Mouse (Mus musculus) liver, embryonic 11.5 days (tissue): ENCODE data around the gene Haus5. TPM values are rescaled to one million over a fixed set of nuclear protein-coding genes. Genes with fewer than 3 reads are reported as not detected.
A peak's percentile ranks its signal among the peaks of the same experiment; 100 is the strongest.

Source experiments
- ATAC-seq: fragments of 200-750 bp; cut with Nextera tagmentation; replicated peaks from 2 replicates; pipeline ENCODE4 v1.8.0; 2017; ENCODE audit warnings: moderate number of reproducible peaks, mild to moderate bottlenecking, moderate TSS enrichment, moderate library complexity; ENCODE audit not compliant: low FRiP score
- DNase-seq: peaks from one replicate; pipeline ENCODE4 v3.0.0-alpha.2; 2017; ENCODE audit warnings: low spot score
- H3K27ac ChIP-seq: fragments of 300-500 bp; sonication (generic); 2 replicates; pipeline ENCODE4 v1.5.1; 2014; ENCODE audit warnings: mild to moderate bottlenecking, low read depth, low read length, control low read depth
- H3K27me3 ChIP-seq: fragments of 300-500 bp; sonication (generic); replicated peaks from 2 replicates; pipeline ENCODE4 v1.6.1; 2014; ENCODE audit warnings: low read length, mixed read lengths; ENCODE audit not compliant: control insufficient read depth, insufficient read depth
- H3K36me3 ChIP-seq: fragments of 300-500 bp; sonication (generic); 2 replicates; pipeline ENCODE4 v1.6.1; 2014; ENCODE audit warnings: mild to moderate bottlenecking, low read length, moderate library complexity, mixed read lengths; ENCODE audit not compliant: control insufficient read depth, insufficient read depth
- H3K4me1 ChIP-seq: fragments of 300-500 bp; sonication (generic); replicated peaks from 2 replicates; pipeline ENCODE4 v1.6.1; 2014; ENCODE audit warnings: low read length, mixed read lengths; ENCODE audit not compliant: control insufficient read depth, insufficient read depth
- H3K4me2 ChIP-seq: fragments of 300-500 bp; sonication (generic); 2 replicates; pipeline ENCODE4 v1.6.1; 2014; ENCODE audit warnings: mild to moderate bottlenecking, control low read depth, moderate library complexity
- H3K4me3 ChIP-seq: fragments of 300-500 bp; sonication (generic); 2 replicates; pipeline ENCODE4 v1.5.1; 2014; ENCODE audit warnings: low read depth, low read length, control low read depth
- H3K9ac ChIP-seq: fragments of 300-500 bp; sonication (generic); 2 replicates; pipeline ENCODE4 v1.6.1; 2014; ENCODE audit warnings: low read depth, low read length, control low read depth
- H3K9me3 ChIP-seq: fragments of 300-500 bp; sonication (generic); 2 replicates; pipeline ENCODE4 v1.6.1; 2016; ENCODE audit warnings: low read length, inconsistent platforms, mixed read lengths; ENCODE audit not compliant: control insufficient read depth
- WGBS: fragments of 180-500 bp; shearing (Covaris S2); extraction: QIAGEN DNeasy Blood & Tissue Kit; methylation state at CpG from one replicate; pipeline ENCODE4 v1.1.7; 2014; 5-methylcytosine and 5-hydroxymethylcytosine counted together
- polyA plus RNA-seq: library from polyadenylated mRNA; unstranded; fragments of >200 nt; fragmentation: Nextera tagmentation; extraction: Ambion mirVana; gene quantifications from 2 replicates; pipeline ENCODE4 v1.2.1, GENCODE M21; 2014

Haus5 gene
- polyA plus RNA-seq, 1 experiment from 2014 or later: 64.3 TPM

GRCm38 (mm10) chr7:30635752-30636151 lies 29.0 kb downstream of the Haus5 start, which contains the start of gene Etv2:
Gene Etv2 (minus strand): TSS chr7:30635852.
- 5% methylated on average over 5 of the region's 5 CpGs for WGBS
- Histone ChIP-seq H3K36me3 (peaks cover 3% of the 10 kb centered on the region; the same call in 1 of the 2 replicates), H3K9me3 (no peaks in the 10 kb centered on the region), H3K27ac (no peak within 1 kb of the TSS), H3K4me1 (peaks cover 21% of the 10 kb centered on the region; the same call in 1 of the 2 replicates), H3K9ac (0 out of 2 replicates have a peak within 1 kb of the TSS, but pooled peaks have one; percentile 5), H3K4me3 (peak within 1 kb of the TSS; percentile 38), H3K4me2 (peak within 1 kb of the TSS; percentile 68), H3K27me3 (peaks cover 42% of the 10 kb centered on the region)
- ATAC-seq (no peak), DNase-seq (no peak)

DNA sequence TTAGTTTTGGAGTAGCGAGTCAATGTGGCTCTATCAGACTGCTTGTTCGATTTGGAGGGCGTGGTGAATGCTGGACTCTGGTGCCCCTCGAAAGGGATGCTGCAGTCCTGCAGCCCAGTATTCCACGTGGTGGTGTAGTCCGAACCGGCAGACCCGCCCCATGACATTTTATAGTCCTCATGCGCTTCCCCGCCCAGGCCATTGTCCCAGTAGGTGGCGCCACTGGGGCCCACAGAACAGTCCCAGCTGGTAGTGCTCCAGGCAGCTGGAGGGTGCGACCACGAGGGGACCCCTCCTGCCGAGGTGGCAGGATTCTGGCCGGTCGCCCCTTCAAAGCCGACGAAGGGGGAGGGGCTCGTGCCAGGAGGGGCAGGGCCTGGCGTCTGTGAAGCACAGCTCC lies 30.2 kb downstream of the Haus5 start:
- Histone ChIP-seq H3K4me3 (peak overlapping the region; percentile 38), H3K27ac (no peak overlapping the region), H3K4me1 (peaks cover 21% of the 10 kb centered on the region; the same call in 1 of the 2 replicates), H3K9ac (no peak overlapping the region), H3K27me3 (peaks cover 42% of the 10 kb centered on the region), H3K9me3 (no peaks in the 10 kb centered on the region), H3K36me3 (no peaks in the 10 kb centered on the region), H3K4me2 (peak overlapping the region; percentile 68)
- WGBS: 2% methylated on average over 20 of the region's 20 CpGs
- peak; percentile 80 for DNase-seq
- peak; percentile 72 for ATAC-seq

GRCm38 (mm10) chr7:30633762-30634412 lies 30.9 kb downstream of the Haus5 start:
- peak overlapping the region; percentile 68 for H3K4me2 ChIP-seq

GRCm38 (mm10) chr7:30629013-30629412 lies 35.8 kb downstream of the Haus5 start:
- DNase-seq (no peak), ATAC-seq (no peak)

More at GRCm38 (mm10) chr7:30633762-30634412, 30.9 kb downstream of the Haus5 start:
- ATAC-seq (no peak), DNase-seq (no peak)
- Histone ChIP-seq H3K36me3 (no peaks in the 10 kb centered on the region), H3K4me1 (peaks cover 17% of the 10 kb centered on the region; the same call in 1 of the 2 replicates), H3K9ac (no peak overlapping the region; the same call in 1 of the 2 replicates), H3K9me3 (no peaks in the 10 kb centered on the region), H3K4me3 (no peak overlapping the region), H3K27me3 (peaks cover 42% of the 10 kb centered on the region), H3K27ac (no peak overlapping the region)
- WGBS: 18% methylated on average over 27 of the region's 27 CpGs

GRCm38 (mm10) chr7:30626647-30627046 lies 38.1 kb downstream of the Haus5 start:
- ATAC-seq (no peak), DNase-seq (no peak)
- Histone ChIP-seq H3K4me2 (peak overlapping the region; percentile 93; the same call in 1 of the 2 replicates), H3K4me1 (peaks cover 7% of the 10 kb centered on the region), H3K27ac (no peak overlapping the region), H3K4me3 (no peak overlapping the region), H3K9me3 (no peaks in the 10 kb centered on the region), H3K9ac (no peak overlapping the region), H3K36me3 (peaks cover 25% of the 10 kb centered on the region), H3K27me3 (no peaks in the 10 kb centered on the region)
- 80% methylated on average over 5 of the region's 5 CpGs for WGBS

More at GRCm38 (mm10) chr7:30629013-30629412, 35.8 kb downstream of the Haus5 start:
- no peak overlapping the region for H3K4me3 ChIP-seq
- peaks cover 17% of the 10 kb centered on the region for H3K27me3 ChIP-seq
- H3K4me1 ChIP-seq: peaks cover 7% of the 10 kb centered on the region
- no peaks in the 10 kb centered on the region for H3K9me3 ChIP-seq
- peaks cover 6% of the 10 kb centered on the region; the same call in 1 of the 2 replicates for H3K36me3 ChIP-seq
- H3K4me2 ChIP-seq: no peak overlapping the region
- no peak overlapping the region for H3K27ac ChIP-seq
- no peak overlapping the region for H3K9ac ChIP-seq

- peak; percentile 86 for DNase-seq
- 1% methylated on average over 44 of the region's 44 CpGs for WGBS
- peak; percentile 93 for ATAC-seq
- 0 out of 2 replicates have a peak within 1 kb of the TSS, but pooled peaks have one; percentile 10 for H3K27ac ChIP-seq
- H3K4me1 ChIP-seq: peaks cover 7% of the 10 kb centered on the region
- H3K36me3 ChIP-seq: peaks cover 30% of the 10 kb centered on the region
- H3K9me3 ChIP-seq: no peaks in the 10 kb centered on the region
- H3K9ac ChIP-seq: peak within 1 kb of the TSS; percentile 81
- no peaks in the 10 kb centered on the region for H3K27me3 ChIP-seq
- peak within 1 kb of the TSS; percentile 79 for H3K4me3 ChIP-seq
- peak within 1 kb of the TSS; percentile 93 for H3K4me2 ChIP-seq
Measured at GRCm38 (mm10) chr7:30625530-30626384, 39.0 kb downstream of the Haus5 start, which contains the start of gene Cox6b1. Gene Cox6b1 (minus strand): TSS chr7:30626151.

GRCm38 (mm10) chr7:30619202-30619601 lies 45.6 kb downstream of the Haus5 start:
- Histone ChIP-seq H3K27me3 (no peaks in the 10 kb centered on the region), H3K4me3 (no peak overlapping the region), H3K9ac (no peak overlapping the region), H3K36me3 (peaks cover 66% of the 10 kb centered on the region), H3K4me2 (no peak overlapping the region), H3K27ac (no peak overlapping the region), H3K4me1 (peaks cover 9% of the 10 kb centered on the region; the same call in 1 of the 2 replicates), H3K9me3 (no peaks in the 10 kb centered on the region)
- ATAC-seq: no peak
- DNase-seq: no peak
- 76% methylated on average over 3 of the region's 3 CpGs for WGBS

GRCm38 (mm10) chr7:30618658-30619057 lies 46.1 kb downstream of the Haus5 start:
- Histone ChIP-seq H3K4me1 (peaks cover 9% of the 10 kb centered on the region; the same call in 1 of the 2 replicates), H3K27ac (no peak overlapping the region), H3K36me3 (peaks cover 61% of the 10 kb centered on the region), H3K4me3 (no peak overlapping the region), H3K4me2 (no peak overlapping the region), H3K9me3 (no peaks in the 10 kb centered on the region), H3K9ac (no peak overlapping the region), H3K27me3 (no peaks in the 10 kb centered on the region)
- ATAC-seq (no peak), DNase-seq (no peak)
- WGBS: 95% methylated on average over 9 of the region's 9 CpGs
